Mouse (Mus musculus): ENCODE measurements at regions not wholly inside any gene's neighbourhood (a gene's known extent, or its start where the extent isn't known, plus 50 kb on each side); places are given as distances from the start of the nearest gene placed in this dataset.

GRCm38 (mm10) chr4:94360810-94361527, 195.4 kb upstream of the Gm10306 start:
- Histone ChIP-seq H3K4me1 (no peaks in the 10 kb centered on the region), H3K27me3 (replicated peaks) (no peaks in the 10 kb centered on the region), H3K9ac (no peak overlapping the region), H3K27ac (replicated peaks) (no peak overlapping the region), H3K4me3 (no peak overlapping the region), H3K4me2 (no peak overlapping the region), H3K36me3 (no peaks in the 10 kb centered on the region), H3K9me3 (no peaks in the 10 kb centered on the region)
- 83% methylated on average over 13 of the region's 13 CpGs for WGBS
- no peak for ATAC-seq (ENCODE audit: extremely low read depth, insufficient number of reproducible peaks, low FRiP score, low TSS enrichment)

- Histone ChIP-seq H3K4me1 (no peaks in the 10 kb centered on the region), H3K27ac (replicated peaks) (no peak overlapping the region), H3K27me3 (replicated peaks) (no peaks in the 10 kb centered on the region), H3K36me3 (no peaks in the 10 kb centered on the region), H3K9ac (no peak overlapping the region), H3K4me3 (no peak overlapping the region), H3K9me3 (no peaks in the 10 kb centered on the region), H3K4me2 (no peak overlapping the region)
- no peak for ATAC-seq (ENCODE audit: extremely low read depth, insufficient number of reproducible peaks, low FRiP score, low TSS enrichment)
- 73% methylated on average over 12 of the region's 12 CpGs for WGBS
These were observed 194.7 kb upstream of the Gm10306 start for GRCm38 (mm10) chr4:94361528-94362217.

- H3K4me2 ChIP-seq = no peak overlapping the region
- H3K9ac ChIP-seq = no peak overlapping the region
- no peaks in the 10 kb centered on the region for H3K36me3 ChIP-seq
- H3K4me3 ChIP-seq = no peak overlapping the region
- whole genome bisulfite sequencing = 81% methylated on average over 4 of the region's 4 CpGs
- H3K9me3 ChIP-seq = no peaks in the 10 kb centered on the region
- no peak for ATAC-seq (ENCODE audit: extremely low read depth, insufficient number of reproducible peaks, low FRiP score, low TSS enrichment)
- H3K27ac ChIP-seq (replicated peaks) = no peak overlapping the region
- no peaks in the 10 kb centered on the region for H3K27me3 ChIP-seq (replicated peaks)
- no peaks in the 10 kb centered on the region for H3K4me1 ChIP-seq
These were observed 191.0 kb upstream of the Gm10306 start for GRCm38 (mm10) chr4:94365375-94365774.

GRCm38 (mm10) chr4:94367174-94367573, 189.2 kb upstream of the Gm10306 start:
- H3K4me3 ChIP-seq = no peak overlapping the region
- H3K9ac ChIP-seq = no peak overlapping the region
- H3K27ac ChIP-seq (replicated peaks) = no peak overlapping the region
- WGBS = 77% methylated on average over 3 of the region's 3 CpGs
- H3K9me3 ChIP-seq = no peaks in the 10 kb centered on the region
- no peaks in the 10 kb centered on the region for H3K36me3 ChIP-seq
- no peaks in the 10 kb centered on the region for H3K27me3 ChIP-seq (replicated peaks)
- no peaks in the 10 kb centered on the region for H3K4me1 ChIP-seq
- no peak for ATAC-seq (ENCODE audit: extremely low read depth, insufficient number of reproducible peaks, low FRiP score, low TSS enrichment)
- no peak overlapping the region for H3K4me2 ChIP-seq

GRCm38 (mm10) chr4:94370981-94371380, 185.4 kb upstream of the Gm10306 start:
- Histone ChIP-seq H3K4me1 (no peaks in the 10 kb centered on the region), H3K4me3 (no peak overlapping the region), H3K27ac (replicated peaks) (no peak overlapping the region), H3K27me3 (replicated peaks) (no peaks in the 10 kb centered on the region), H3K4me2 (no peak overlapping the region), H3K9me3 (no peaks in the 10 kb centered on the region), H3K9ac (no peak overlapping the region), H3K36me3 (no peaks in the 10 kb centered on the region)
- 72% methylated on average over 6 of the region's 6 CpGs for WGBS
- ATAC-seq (ENCODE audit: extremely low read depth, insufficient number of reproducible peaks, low FRiP score, low TSS enrichment) = no peak

GRCm38 (mm10) chr4:94376256-94376655, 180.1 kb upstream of the Gm10306 start:
- H3K36me3 ChIP-seq = no peaks in the 10 kb centered on the region
- H3K4me1 ChIP-seq = no peaks in the 10 kb centered on the region
- H3K9ac ChIP-seq = no peak overlapping the region
- H3K9me3 ChIP-seq = no peaks in the 10 kb centered on the region
- no peaks in the 10 kb centered on the region for H3K27me3 ChIP-seq (replicated peaks)
- H3K4me2 ChIP-seq = no peak overlapping the region
- H3K27ac ChIP-seq (replicated peaks) = no peak overlapping the region
- WGBS = 80% methylated on average over 1 of the region's 1 CpGs
- no peak overlapping the region for H3K4me3 ChIP-seq
- ATAC-seq (ENCODE audit: extremely low read depth, insufficient number of reproducible peaks, low FRiP score, low TSS enrichment) = no peak

- 38% methylated on average over 7 of the region's 7 CpGs for WGBS
- Histone ChIP-seq H3K4me2 (no peak overlapping the region), H3K27ac (replicated peaks) (no peak overlapping the region), H3K9me3 (no peaks in the 10 kb centered on the region), H3K36me3 (no peaks in the 10 kb centered on the region), H3K27me3 (replicated peaks) (no peaks in the 10 kb centered on the region), H3K9ac (no peak overlapping the region), H3K4me3 (no peak overlapping the region), H3K4me1 (no peaks in the 10 kb centered on the region)
- ATAC-seq (ENCODE audit: extremely low read depth, insufficient number of reproducible peaks, low FRiP score, low TSS enrichment) = no peak
These were observed 170.6 kb upstream of the Gm10306 start for GRCm38 (mm10) chr4:94385703-94386102.

- Histone ChIP-seq H3K27me3 (replicated peaks) (no peaks in the 10 kb centered on the region), H3K4me1 (no peaks in the 10 kb centered on the region), H3K27ac (replicated peaks) (no peak overlapping the region), H3K36me3 (no peaks in the 10 kb centered on the region), H3K9me3 (no peaks in the 10 kb centered on the region), H3K9ac (no peak overlapping the region), H3K4me3 (no peak overlapping the region), H3K4me2 (no peak overlapping the region)
- 36% methylated on average over 2 of the region's 2 CpGs for WGBS
- no peak for ATAC-seq (ENCODE audit: extremely low read depth, insufficient number of reproducible peaks, low FRiP score, low TSS enrichment)
These were observed 168.0 kb upstream of the Gm10306 start for GRCm38 (mm10) chr4:94388317-94388716.

GRCm38 (mm10) chr4:94394462-94394861, 161.9 kb upstream of the Gm10306 start:
- no peak overlapping the region for H3K9ac ChIP-seq
- WGBS = 62% methylated on average over 2 of the region's 2 CpGs

GRCm38 (mm10) chr4:94397284-94397683, 159.1 kb upstream of the Gm10306 start:
- H3K4me2 ChIP-seq = no peak overlapping the region
- H3K27ac ChIP-seq (replicated peaks) = no peak overlapping the region
- no peak overlapping the region for H3K9ac ChIP-seq
- H3K36me3 ChIP-seq = no peaks in the 10 kb centered on the region
- no peaks in the 10 kb centered on the region for H3K27me3 ChIP-seq (replicated peaks)
- H3K9me3 ChIP-seq = no peaks in the 10 kb centered on the region
- H3K4me1 ChIP-seq = no peaks in the 10 kb centered on the region
- WGBS = 44% methylated on average over 2 of the region's 2 CpGs
- no peak for ATAC-seq (ENCODE audit: extremely low read depth, insufficient number of reproducible peaks, low FRiP score, low TSS enrichment)
- H3K4me3 ChIP-seq = no peak overlapping the region

More at GRCm38 (mm10) chr4:94394462-94394861, 161.9 kb upstream of the Gm10306 start:
- Histone ChIP-seq H3K4me3 (no peak overlapping the region), H3K36me3 (no peaks in the 10 kb centered on the region), H3K4me2 (no peak overlapping the region), H3K27me3 (replicated peaks) (no peaks in the 10 kb centered on the region), H3K4me1 (no peaks in the 10 kb centered on the region), H3K9me3 (no peaks in the 10 kb centered on the region), H3K27ac (replicated peaks) (no peak overlapping the region)
- no peak for ATAC-seq (ENCODE audit: extremely low read depth, insufficient number of reproducible peaks, low FRiP score, low TSS enrichment)

GRCm38 (mm10) chr4:94406922-94407321, 149.4 kb upstream of the Gm10306 start:
- no peaks in the 10 kb centered on the region for H3K36me3 ChIP-seq
- H3K27ac ChIP-seq (replicated peaks) = no peak overlapping the region
- H3K4me3 ChIP-seq = no peak overlapping the region
- H3K4me2 ChIP-seq = no peak overlapping the region
- H3K27me3 ChIP-seq (replicated peaks) = no peaks in the 10 kb centered on the region
- no peaks in the 10 kb centered on the region for H3K4me1 ChIP-seq
- no peaks in the 10 kb centered on the region for H3K9me3 ChIP-seq
- no peak for ATAC-seq (ENCODE audit: extremely low read depth, insufficient number of reproducible peaks, low FRiP score, low TSS enrichment)
- WGBS = 76% methylated on average over 1 of the region's 1 CpGs
- no peak overlapping the region for H3K9ac ChIP-seq

- H3K36me3 ChIP-seq = no peaks in the 10 kb centered on the region
- H3K4me1 ChIP-seq = no peaks in the 10 kb centered on the region
- no peaks in the 10 kb centered on the region for H3K27me3 ChIP-seq (replicated peaks)
- H3K27ac ChIP-seq (replicated peaks) = no peak overlapping the region
- H3K9ac ChIP-seq = no peak overlapping the region
- no peak overlapping the region for H3K4me2 ChIP-seq
- no peaks in the 10 kb centered on the region for H3K9me3 ChIP-seq
- ATAC-seq (ENCODE audit: extremely low read depth, insufficient number of reproducible peaks, low FRiP score, low TSS enrichment) = no peak
- WGBS = 77% methylated on average over 4 of the region's 4 CpGs
- no peak overlapping the region for H3K4me3 ChIP-seq
These were observed 148.8 kb upstream of the Gm10306 start for GRCm38 (mm10) chr4:94407503-94407902.

Measured in heart, embryonic 13.5 days (tissue).